Mouse (Mus musculus): ENCODE measurements at regions not wholly inside any gene's neighbourhood (a gene's known extent, or its start where the extent isn't known, plus 50 kb on each side); places are given as distances from the start of the nearest gene placed in this dataset.

DNA sequence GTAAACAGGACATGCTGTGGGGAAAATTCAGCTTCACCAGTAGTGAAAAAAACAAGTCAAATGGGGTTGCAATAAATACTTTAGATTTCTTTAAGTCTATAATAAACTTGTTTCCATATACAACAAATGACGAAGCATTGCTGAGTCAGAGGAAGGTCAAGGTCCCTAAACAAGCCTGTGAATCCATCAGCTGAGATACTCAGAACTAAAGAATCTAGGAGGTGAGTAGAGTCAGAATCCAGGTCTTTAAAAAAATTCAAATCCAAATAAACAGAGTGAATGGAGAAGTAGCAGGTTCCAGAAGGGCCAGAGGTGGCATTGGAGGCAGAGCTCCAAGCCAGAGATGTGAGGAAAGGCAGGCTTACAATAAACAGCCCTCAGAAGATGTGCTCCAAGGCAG lies 2301.1 kb upstream of the Gm7489 start:
- DNase-seq: no peak

DNA sequence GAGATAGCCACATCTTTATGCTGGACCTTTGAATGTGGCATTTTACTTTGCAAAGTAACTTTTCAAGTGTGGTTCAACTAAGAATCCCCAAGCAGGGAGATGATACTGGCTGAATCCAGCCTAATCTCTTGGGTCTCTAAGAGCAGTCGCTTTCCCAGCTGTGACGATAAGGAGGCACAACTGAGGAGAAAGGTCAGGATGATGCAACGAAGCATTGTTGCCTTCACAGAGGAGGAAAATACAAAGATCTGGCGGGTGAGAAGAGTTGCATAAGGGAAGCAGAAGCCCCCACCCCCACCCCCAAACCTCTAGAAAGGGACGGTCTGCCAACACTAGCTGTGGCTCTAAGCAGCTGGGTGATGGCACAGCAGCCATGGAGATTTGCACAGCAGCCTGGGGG lies 2298.6 kb upstream of the Gm7489 start:
- no peak for DNase-seq

DNA sequence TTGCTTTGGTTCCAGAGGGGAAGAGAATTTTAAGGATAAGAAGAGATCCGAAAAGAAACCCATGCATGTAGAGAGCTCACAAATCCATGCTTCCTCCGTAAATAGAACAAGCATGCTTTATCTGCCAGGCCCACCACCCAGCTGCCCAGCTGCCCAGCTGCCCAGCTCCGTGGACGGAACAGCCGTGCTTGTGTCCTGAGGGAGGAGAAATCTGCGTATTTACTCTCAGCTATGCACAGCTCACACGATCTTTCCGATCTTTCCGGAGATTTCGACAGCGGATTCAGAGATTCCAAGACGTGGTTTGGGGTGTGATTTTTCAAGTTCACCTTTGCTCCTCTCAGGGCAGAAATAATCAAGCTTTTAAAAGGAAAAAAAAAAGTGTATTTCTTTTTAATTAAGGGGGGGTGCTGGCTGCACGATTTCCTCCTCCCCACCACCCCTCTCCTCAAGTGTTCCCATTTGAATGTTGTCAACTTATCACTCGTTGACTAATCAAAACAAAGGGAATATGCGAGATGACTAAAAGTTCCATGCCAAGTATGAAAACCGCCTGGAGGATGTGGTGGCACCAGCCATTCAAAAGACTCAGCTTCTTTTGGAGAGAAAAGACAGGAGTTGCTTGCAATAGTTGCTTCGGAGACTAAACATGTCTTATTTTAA lies 2293.2 kb upstream of the Gm7489 start:
- DNase-seq: no peak

DNA sequence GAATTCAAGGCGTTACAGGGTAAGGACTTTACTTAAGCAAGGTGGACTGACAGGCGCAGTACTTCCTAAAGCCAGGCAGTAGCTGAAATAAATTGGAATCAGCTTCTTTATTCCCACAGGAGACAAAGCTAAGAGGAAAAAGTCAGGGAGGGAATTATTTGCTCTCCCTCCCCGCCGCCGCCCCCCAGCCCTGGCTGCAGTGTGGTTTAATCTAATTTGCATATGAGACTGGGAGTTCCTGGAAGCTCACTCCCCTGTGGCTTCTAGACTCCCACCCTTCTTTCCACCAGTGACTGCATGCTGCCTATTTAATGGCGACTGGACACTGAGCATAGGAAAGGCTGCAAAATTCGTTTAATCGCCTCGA lies 2292.7 kb upstream of the Gm7489 start:
- DNase-seq: no peak

DNA sequence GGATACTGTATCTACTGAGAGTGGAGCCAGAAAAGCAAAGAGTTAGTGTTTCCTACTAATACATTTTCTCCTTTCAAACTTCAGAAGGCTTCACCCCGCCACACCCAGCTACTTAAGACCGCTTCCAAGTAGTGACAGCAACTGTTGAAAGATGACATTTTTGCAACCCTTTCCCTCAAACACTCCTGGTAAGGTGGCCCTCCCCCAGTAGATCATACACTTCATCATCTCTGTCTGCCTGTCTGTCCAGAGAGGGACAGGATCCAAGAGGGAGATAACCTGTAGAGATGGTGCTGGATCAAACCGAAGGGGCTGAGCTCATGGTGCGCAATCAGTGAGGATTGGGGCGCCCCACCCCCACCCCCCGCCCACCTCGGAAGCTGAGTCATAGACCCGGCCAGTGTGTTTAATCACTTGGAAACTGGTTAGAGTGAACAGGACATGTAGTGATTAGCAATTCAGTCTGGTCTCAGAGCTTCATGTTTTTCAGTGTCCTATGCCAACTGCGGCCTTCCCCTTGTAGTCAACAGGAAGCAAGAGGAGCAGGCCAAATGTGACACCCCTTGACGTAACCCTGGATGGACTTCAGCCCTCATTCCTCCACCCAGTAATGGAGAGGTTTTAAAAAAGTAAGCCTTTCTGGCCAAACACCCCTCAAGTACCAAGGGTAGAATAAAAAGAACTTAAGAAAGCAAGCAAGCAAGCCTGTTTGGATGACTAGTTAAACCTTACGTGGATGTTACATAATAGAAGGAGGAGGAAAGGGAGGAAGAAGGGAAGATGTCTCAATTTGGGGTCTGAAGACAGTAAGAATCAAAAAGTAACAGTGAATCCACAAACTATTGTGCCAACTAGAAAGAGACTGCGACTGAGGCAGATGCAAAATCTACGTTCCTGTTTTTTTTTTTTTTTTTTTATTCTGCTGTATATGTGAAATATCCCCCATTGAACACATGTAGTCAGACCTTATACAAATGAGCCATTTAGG lies 2291.9 kb upstream of the Gm7489 start:
- peak; percentile 27 for DNase-seq

DNA sequence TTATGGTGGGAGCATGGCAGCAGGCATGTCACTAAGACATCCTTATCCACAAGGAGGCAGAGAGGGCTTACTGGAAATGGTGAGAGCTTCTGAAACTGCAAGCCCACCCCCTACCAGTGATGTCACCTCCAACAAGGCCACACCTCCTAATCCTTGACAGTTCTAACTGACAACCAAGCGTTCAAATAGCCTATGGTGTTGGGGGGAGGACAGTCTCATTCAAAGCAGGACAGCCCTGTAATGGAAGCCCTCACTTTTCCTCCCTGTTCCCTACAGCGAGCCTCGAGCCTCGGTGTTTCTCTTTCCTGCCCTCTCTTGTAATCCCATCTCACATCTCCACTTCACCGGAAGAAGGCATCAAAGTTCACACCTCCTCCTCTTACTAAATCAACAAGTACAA lies 2290.6 kb upstream of the Gm7489 start:
- DNase-seq: no peak

DNA sequence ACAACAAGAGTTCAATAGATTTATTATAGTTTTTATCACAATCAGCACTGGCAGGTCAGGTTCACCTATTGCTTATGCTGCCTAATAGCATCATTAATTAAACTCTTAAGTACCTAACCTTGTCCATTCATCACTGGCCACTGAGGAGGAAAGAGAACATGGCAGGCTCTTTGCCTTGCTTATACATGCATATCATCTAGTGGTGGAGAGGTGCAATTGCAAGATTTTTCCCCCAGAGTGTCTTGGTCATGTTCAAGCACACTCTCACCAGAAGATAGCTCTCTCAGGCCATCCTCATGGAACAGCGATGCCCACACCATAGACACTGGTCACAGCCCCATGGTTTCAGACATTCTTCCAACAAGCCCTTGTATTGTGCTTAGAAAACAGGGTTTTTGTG lies 2289.1 kb upstream of the Gm7489 start:
- peak; percentile 9 for DNase-seq

DNA sequence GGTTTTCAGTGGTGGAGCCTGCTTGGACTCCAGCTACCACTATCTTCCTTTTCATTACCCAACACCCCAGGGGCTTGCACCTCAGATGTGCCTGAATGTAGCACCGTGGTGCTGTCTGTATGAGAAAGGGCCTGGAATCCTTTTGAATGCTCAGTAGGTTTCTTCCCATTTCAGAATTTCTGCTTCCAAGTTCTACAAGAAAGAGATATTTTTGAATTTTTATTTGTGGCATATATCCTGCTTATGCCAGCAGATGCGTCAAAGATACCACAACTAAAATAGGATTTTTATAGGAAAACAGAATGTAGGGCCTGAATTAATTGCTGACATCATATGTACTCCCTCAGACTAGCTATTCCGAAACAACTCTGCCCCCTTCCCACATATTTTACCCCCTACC lies 2286.9 kb upstream of the Gm7489 start:
- no peak for DNase-seq

DNA sequence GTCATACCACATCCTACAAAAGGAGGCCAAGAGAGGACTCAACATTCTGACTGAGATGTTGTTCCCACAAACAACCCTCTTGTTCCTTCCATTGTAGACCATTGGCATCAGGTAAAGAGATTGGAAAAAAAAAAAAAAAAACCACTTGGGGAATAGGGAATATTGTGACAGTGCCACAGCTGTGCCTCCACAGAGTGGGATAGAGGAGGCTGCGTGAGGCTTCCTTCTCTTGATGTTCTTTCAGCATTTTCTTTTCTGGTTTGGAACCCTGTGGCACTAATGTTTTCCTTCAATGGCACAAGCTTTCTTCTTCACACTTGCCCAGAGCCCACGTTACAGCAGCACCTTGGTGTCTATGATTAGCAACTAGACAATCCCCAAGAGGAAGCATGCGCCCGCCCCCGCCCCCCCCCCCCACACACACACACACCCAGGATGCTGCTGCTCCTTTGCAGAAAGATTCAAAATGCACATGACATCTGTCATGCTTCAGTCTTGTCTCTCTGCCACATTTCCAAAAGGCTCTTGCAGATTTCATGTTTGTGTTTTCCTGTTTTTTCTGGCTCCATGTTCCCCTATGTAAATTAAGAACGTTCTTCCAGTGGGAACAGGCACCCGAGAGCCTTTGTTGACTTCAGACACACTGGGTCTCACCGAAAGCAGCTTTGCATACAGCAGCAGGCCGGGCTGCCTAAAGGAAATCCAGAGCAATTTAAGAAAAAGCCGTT lies 2283.4 kb upstream of the Gm7489 start:
- DNase-seq: no peak

DNA sequence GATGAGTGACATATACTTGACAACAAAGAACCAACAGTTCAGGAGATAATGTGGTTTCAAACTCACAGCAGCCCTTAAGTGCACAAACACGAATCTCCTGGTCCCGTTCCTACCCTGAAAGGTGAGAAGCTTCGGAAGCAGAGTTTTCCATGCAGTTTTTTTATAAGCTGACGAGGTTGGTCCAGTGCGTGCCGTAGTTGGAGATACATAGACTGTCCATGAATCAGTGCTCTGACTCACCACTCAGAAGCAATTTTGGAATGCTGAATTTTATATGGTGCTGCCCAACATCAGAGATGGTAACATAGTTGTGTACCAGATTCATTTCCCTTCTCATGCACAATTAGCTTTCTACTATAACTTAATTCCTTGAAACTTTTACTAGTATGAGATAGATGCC lies 2263.3 kb upstream of the Gm7489 start:
- DNase-seq: no peak

DNA sequence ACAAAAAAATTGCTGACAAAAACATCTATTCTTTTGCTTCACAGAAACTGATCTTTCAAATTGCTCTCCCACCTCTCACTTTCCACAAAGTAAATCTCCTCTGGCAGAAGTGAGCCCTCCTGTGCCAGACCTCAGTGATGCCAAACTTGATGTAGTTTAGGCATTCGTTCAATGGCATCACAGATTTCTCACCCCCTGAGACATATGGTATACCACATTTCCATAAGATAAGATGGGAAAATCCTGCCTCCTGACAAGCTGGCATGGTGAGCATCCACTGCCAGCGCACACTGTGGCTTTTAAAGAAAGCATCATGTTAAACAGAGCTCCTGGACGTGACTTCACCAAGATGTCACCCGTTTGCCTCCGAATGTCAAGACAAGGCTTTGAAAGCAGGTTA lies 2257.2 kb upstream of the Gm7489 start:
- DNase-seq: no peak

DNA sequence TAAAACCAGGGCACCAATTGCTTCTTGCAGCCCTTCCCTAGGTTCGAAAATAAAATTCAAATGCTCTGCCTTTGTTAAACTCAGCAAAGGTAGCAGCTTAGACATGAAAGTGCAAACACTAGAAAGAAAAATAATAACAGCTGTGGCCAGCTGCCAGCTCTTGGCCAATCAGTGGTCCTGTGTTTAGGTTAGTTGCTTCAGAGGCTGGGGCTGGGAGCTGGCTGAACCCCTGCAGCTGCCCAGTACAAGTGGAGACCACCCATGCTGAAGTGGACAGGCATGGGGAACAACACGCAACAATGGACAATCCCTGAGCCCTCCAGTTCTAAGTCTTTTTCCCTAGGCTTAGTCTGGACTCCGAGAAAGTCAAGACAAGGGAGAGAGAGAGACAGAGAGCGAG lies 2256.2 kb upstream of the Gm7489 start:
- DNase-seq: no peak

DNA sequence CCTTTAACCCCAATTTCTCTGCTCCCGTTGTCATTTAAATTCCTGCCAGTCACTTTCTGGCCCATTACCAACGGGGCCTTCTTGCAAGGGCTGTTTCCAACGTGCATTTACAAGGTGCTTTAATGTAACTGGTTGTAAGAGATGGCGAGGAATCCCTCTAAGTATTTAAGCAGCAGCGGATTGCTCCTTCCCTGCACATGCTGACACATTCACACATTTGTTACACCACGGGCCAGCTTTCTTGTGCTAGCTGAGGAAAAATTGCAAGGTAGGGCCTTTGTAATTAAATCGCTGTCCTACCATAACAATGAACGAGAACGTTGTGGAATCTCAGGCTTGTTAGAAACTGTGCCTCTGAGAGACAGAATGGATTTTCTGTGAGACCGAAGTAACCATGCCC lies 2252.8 kb upstream of the Gm7489 start:
- no peak for DNase-seq

DNA sequence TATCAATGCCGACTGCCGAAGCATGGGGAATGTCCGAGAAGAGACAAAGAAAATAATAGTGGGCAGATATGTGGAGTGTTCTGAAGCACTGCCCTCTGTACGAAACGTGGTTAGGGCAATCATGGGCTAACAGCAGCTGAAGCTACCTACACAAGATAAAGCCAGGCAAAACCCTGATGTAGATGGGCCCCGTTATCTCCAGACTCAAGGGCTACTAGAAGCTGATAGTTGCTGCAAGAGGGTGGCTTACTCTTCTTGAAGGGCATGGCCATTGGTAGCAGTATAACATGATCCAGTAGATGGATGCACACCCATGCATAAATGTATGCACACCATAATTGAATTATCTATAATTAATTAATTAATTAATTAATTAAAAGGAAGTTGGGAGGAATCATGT lies 2251.6 kb upstream of the Gm7489 start:
- no peak for DNase-seq

DNA sequence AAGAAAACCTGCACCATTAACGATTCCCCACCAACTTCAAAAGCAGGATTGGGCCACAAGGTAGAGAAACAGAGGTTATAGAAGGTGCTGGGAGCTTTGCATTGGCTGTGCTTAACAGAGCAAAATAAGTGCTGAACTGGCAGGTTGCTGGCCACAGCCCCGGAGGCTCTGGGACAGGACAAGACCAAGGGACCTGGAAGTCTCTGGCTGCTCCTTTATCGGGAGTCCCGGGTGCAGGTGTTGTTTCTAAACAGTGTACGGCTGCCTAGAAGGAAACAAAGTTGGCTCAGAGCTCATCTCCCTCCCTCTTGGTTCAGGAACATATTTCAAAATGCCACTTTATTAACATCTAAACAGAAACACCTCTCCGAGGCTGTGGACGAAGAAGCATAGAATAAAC lies 2250.0 kb upstream of the Gm7489 start:
- no peak for DNase-seq

DNA sequence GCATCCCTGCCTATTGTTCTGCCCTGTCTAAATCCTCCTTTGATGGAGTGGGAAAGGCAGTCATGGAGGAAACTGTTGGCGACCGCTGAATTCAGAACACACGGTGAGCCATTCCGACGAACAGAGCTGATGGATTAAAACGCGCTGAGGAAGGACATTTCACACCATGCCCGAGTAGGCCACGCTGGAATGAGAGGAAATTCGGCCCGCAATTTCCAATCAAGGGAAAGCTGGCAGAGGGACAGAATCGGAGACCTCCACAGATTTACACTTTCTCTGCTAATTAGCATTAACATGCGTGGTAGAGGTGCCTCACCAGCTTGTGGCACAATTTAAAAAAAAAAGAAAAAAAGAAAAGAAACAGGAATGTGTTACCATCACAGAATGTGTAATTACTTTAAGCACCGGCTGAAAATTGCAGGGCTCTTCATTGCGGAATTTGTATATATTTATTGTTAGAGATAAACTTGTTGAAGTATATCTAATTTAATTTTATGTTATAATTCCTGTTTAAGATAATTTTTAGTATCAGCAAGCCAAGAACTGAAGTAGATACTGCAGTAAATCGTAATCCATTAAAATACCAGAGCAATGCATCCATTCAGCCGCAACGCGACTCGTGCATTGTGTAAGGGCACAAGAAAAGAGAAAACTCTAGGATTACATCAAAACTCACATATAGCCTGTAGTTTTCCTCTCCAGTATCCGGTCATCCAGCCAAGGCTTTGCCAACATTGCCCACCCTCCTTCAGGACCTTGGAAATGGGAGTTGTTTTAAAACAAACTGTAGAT lies 2249.4 kb upstream of the Gm7489 start:
- DNase-seq: no peak

DNA sequence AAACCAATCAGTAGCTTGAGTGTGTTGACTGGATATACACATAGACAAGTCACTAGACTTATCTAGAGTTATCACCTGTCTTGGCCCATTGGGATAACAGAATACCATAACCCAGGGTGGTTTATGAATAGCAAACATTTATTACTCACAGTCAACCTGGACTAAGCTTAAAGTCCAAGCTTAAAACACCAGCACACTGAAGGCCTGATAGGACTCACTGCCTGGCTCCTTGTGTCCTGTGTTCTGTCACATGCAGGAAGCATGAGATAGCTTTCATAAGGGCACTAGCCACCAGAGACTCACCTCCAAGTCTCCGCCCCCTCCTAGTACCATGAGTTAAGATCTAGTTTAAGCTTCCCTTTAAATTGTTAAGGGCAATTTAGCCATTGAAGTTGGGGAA lies 2247.1 kb upstream of the Gm7489 start:
- no peak for DNase-seq

DNA sequence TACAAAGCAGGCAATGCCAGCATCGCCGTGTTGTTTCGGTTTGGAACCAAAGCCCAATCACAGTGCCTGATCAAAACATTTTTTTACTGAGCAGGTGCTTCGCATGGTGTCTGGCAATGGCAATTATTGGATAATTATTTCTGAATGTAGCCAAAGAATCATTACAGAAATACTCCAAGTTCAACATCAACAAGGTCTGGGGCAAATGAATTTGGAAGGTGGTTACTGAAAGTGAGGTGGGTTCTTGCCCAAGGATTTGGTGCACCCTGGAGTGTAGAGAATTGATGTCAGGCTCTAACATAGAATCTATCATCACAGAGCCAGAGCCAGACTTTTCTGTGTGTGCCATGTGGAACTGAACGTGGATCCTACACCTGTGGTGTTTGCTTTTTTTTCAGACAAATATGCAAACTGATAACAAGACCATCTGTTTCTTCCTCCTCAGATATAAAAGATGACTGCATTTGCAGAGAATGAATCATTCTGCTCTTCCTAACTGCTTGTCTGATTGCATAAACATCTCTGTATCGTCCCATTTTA lies 2240.9 kb upstream of the Gm7489 start:
- DNase-seq: no peak

DNA sequence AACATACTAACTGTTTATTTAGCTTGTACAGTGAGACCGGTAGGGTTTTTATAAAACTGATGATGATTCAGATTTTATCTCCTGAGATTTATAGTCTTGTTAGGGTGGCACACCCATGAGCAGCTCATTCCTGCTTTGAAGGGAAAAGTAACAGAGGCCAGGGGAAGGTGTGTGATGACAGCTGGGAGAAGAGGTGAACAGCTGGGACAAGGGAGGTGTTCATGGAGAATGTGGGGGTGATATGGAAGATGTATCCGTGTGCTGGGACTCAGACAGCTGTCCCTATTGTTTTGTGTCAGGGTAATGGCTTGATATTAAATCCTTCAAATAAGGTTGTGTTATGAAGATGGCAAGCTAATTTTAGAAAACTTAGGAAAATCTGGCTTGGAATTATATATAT lies 2238.4 kb upstream of the Gm7489 start:
- DNase-seq: no peak

DNA sequence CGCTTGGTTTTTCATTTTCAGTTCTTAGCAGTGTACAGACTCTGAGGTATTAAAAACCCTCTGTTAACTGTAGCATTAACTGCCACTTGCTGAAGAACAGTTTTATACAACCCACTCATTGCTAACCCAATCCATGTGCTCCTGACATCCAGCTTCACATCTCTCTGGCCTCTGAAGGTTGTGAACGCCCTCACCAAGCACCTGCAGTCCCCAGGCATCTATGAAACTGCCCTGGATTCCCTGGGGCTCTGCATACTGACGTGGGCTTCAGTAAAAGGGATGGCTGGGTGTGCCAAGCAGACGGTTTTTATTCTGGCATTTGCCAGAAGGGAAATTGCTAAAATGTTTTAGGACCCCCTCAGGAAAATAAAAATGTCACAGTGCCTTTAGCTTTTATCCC lies 2232.2 kb upstream of the Gm7489 start:
- no peak for DNase-seq

DNA sequence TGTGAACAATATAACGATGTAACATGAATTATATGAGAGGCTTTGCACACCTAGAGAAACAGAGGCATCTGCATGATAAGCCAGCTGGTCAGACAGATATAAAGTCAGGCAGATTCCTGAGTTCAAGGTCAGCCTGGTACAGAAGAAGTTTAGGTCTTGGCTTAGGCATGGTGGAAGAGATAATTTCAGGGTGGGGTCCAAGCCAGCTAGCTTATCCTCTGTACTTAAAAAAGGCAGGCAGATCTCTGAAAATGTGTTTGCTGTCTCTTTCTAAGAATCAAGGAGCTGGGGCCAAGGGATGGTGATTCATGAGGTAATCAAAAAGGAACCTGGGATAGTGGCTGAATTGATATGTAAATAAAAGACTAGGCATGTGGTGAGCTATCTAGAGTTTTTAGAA lies 2227.1 kb upstream of the Gm7489 start:
- no peak for DNase-seq

DNA sequence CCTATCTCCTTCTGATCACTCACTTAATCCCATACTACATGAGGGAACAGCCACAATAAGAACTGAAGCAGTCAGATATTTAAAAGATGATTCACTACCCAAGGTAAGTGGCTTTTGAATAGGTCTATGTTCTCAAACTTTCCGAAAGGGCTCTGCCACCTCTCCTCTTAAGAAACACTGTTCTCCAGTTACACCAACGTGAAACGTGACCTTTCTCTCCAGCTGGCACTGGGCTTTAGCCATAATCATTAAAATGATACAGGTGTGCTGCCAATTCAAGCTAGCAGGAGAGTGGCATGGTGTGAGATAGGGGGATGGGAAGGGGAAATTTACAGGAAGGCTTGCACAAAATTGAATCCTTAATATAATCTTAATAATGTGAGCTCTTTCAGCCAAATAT lies 2216.4 kb upstream of the Gm7489 start:
- DNase-seq: no peak

Data from adrenal gland, postnatal 14 days (tissue).